Mouse (Mus musculus): Measurements from ENCODE around the gene Vsig1. TPM values are rescaled to one million over a fixed set of nuclear protein-coding genes. Genes with fewer than 3 reads are reported as not detected.

Vsig1 gene
- polyA plus RNA-seq, 1 experiment from 2014 or later = 0.20 TPM

Other genes starting within 250 kb of the Vsig1 start
- gene Mid2, start 243.0 kb upstream of the Vsig1 start, polyA plus RNA-seq (2015; fragmentation: Nextera tagmentation; extraction: Ambion mirVana) = 6.2 and 7.5 TPM in 2 replicates
- not detected in 2 replicates for gene Tex13b, start 94.2 kb upstream of the Vsig1 start, polyA plus RNA-seq (2015; fragmentation: Nextera tagmentation; extraction: Ambion mirVana)
- gene Psmd10, start 49.1 kb downstream of the Vsig1 start, polyA plus RNA-seq (2015; fragmentation: Nextera tagmentation; extraction: Ambion mirVana) = 49.6 and 50.0 TPM in 2 replicates
- 17.3 and 19.8 TPM in 2 replicates for gene Atg4a, start 49.3 kb downstream of the Vsig1 start, polyA plus RNA-seq (2015; fragmentation: Nextera tagmentation; extraction: Ambion mirVana)